Comparison of ENCODE assay signal across 8 mouse cellular contexts in the genomic region with DNA sequence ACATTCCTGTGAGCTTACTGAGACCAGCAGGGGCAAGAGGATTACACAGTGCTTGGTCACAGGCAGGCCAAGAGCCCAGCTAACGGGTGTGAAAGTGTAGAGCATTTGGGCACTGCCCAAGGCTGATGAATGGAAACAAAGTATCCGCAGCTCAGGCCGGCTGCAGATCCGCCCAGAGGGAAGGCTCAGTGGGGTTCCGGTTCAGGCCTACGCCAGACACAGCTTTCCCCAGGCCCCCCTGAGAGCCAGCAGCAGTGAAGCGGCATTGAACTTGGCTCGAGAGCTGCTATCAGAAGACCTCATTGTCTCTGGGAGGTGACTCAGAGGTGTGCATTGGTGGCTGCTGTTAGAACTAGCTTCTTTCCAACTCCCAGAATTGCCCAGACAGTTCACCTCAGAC. TPM values are rescaled to one million over a fixed set of nuclear protein-coding genes. Genes with fewer than 3 reads are reported as not detected.
DNase-seq lines count a peak whose midpoint lies in the region; ATAC-seq lines count a peak whose summit lies in the region.

No protein-coding gene starts in this region.

- no peak for ATAC-seq in heart, embryonic 11.5 days (replicated peaks; ENCODE audit: insufficient number of reproducible peaks, low FRiP score, low TSS enrichment)
- no peak for ATAC-seq in liver, embryonic 16.5 days (ENCODE audit: low read depth)
- ATAC-seq in megakaryocyte progenitor cell, adult 5-6 weeks (replicated peaks; ENCODE audit: poor library complexity), result no peak

- peaks cover 13% of the 10 kb centered on the region for H3K4me1 ChIP-seq in heart, embryonic 11.5 days (ENCODE audit: control insufficient read depth, insufficient read depth, low read length)
- peaks cover 39% of the 10 kb centered on the region for H3K4me1 ChIP-seq in liver, embryonic 16.5 days (ENCODE audit: control insufficient read depth, low read depth, low read length)

- 0 out of 2 replicates have a peak overlapping the region, but pooled peaks have one; percentile 3 for H3K4me3 ChIP-seq in heart, embryonic 11.5 days (ENCODE audit: low read depth, low read length)
- 0 out of 2 replicates have a peak overlapping the region, but pooled peaks have one; percentile 9 for H3K4me3 ChIP-seq in liver, embryonic 16.5 days (ENCODE audit: low read depth, low read length)

- peak overlapping the region; percentile 34; the same call in 1 of the 2 replicates for H3K9ac ChIP-seq in heart, embryonic 11.5 days (ENCODE audit: low read depth, low read length)
- H3K9ac ChIP-seq in liver, embryonic 16.5 days (ENCODE audit: low read depth, low read length), result peak overlapping the region; percentile 20; the same call in 1 of the 2 replicates

- H3K4me2 ChIP-seq in heart, embryonic 11.5 days, result peak overlapping the region; percentile 27
- H3K4me2 ChIP-seq in liver, embryonic 16.5 days (ENCODE audit: low read depth, low read length), result peak overlapping the region; percentile 41

- H3K27me3 ChIP-seq in heart, embryonic 11.5 days (ENCODE audit: control insufficient read depth, insufficient read depth, low read length), result no peaks in the 10 kb centered on the region
- H3K27me3 ChIP-seq in liver, embryonic 16.5 days (ENCODE audit: control insufficient read depth, insufficient read depth, low read depth, low read length), result no peaks in the 10 kb centered on the region

- peak; percentile 17 for DNase-seq in ovary, postnatal 36 days (ENCODE audit: low spot score)
- no peak for DNase-seq in ovary, postnatal 14 days (ENCODE audit: low spot score)
- DNase-seq in cerebellum, postnatal 14 days, result peak; percentile 53 to 69
- DNase-seq in testis, postnatal 14 days (ENCODE audit: low spot score), result peak; percentile 87
- DNase-seq in thymus, postnatal 14 days, result no peak

- no peak overlapping the region for H3K27ac ChIP-seq in heart, embryonic 11.5 days (ENCODE audit: low read depth, low read length)
- peak overlapping the region; percentile 51 for H3K27ac ChIP-seq in liver, embryonic 16.5 days (ENCODE audit: low read length)

- 24% methylated on average over 8 of the region's 8 CpGs for WGBS in heart, embryonic 11.5 days (ENCODE audit: insufficient replicate concordance)
- WGBS in liver, embryonic 16.5 days (ENCODE audit: insufficient replicate concordance), result 63% methylated on average over 8 of the region's 8 CpGs

- H3K9me3 ChIP-seq in heart, embryonic 11.5 days (replicated peaks; ENCODE audit: control insufficient read depth, low read length), result no peaks in the 10 kb centered on the region
- no peaks in the 10 kb centered on the region for H3K9me3 ChIP-seq in liver, embryonic 16.5 days (replicated peaks; ENCODE audit: control insufficient read depth, low read length)

- no peaks in the 10 kb centered on the region for H3K36me3 ChIP-seq in heart, embryonic 11.5 days (ENCODE audit: control insufficient read depth, insufficient read depth, low read length)
- H3K36me3 ChIP-seq in liver, embryonic 16.5 days (ENCODE audit: control insufficient read depth, insufficient read depth), result no peaks in the 10 kb centered on the region

RNA-seq across cellular contexts. Expression of a gene that starts 2.5 kb away (rescaled TPM):
- polyA plus RNA-seq in heart, embryonic 11.5 days (2014; fragmentation: Nextera tagmentation; extraction: Ambion mirVana), result 38.6 and 39.5 TPM in 2 replicates
- polyA plus RNA-seq in liver, embryonic 16.5 days (2015; fragmentation: Nextera tagmentation; extraction: Ambion mirVana), result 30.8 and 33.2 TPM in 2 replicates
- 4.2 and 6.1 TPM in 2 replicates for total RNA-seq in megakaryocyte progenitor cell, adult 5-6 weeks (2015)
- total RNA-seq in megakaryocyte progenitor cell, adult 5-6 weeks (2017), result 11.0 and 13.1 TPM in 2 replicates

RNA-seq across cellular contexts. Expression of a gene that starts 12.9 kb away (rescaled TPM):
- 61.1 and 73.8 TPM in 2 replicates for polyA plus RNA-seq in heart, embryonic 11.5 days (2014; fragmentation: Nextera tagmentation; extraction: Ambion mirVana)
- polyA plus RNA-seq in liver, embryonic 16.5 days (2015; fragmentation: Nextera tagmentation; extraction: Ambion mirVana), result 28.9 and 29.9 TPM in 2 replicates
- total RNA-seq in megakaryocyte progenitor cell, adult 5-6 weeks (2015), result 40.8 and 43.9 TPM in 2 replicates
- total RNA-seq in megakaryocyte progenitor cell, adult 5-6 weeks (2017), result 37.4 and 38.6 TPM in 2 replicates

RNA-seq across cellular contexts. Expression of a gene that starts 18.7 kb away (rescaled TPM):
- 225 and 241 TPM in 2 replicates for polyA plus RNA-seq in heart, embryonic 11.5 days (2014; fragmentation: Nextera tagmentation; extraction: Ambion mirVana)
- polyA plus RNA-seq in liver, embryonic 16.5 days (2015; fragmentation: Nextera tagmentation; extraction: Ambion mirVana), result 102 and 108 TPM in 2 replicates
- total RNA-seq in megakaryocyte progenitor cell, adult 5-6 weeks (2015), result 101 and 120 TPM in 2 replicates
- 51.6 and 87.6 TPM in 2 replicates for total RNA-seq in megakaryocyte progenitor cell, adult 5-6 weeks (2017)

RNA-seq across cellular contexts. Expression of a gene that starts 18.8 kb away (rescaled TPM):
- polyA plus RNA-seq in heart, embryonic 11.5 days (2014; fragmentation: Nextera tagmentation; extraction: Ambion mirVana), result 61.8 and 65.6 TPM in 2 replicates
- 37.9 and 41.0 TPM in 2 replicates for polyA plus RNA-seq in liver, embryonic 16.5 days (2015; fragmentation: Nextera tagmentation; extraction: Ambion mirVana)
- 54.2 and 59.3 TPM in 2 replicates for total RNA-seq in megakaryocyte progenitor cell, adult 5-6 weeks (2015)
- 69.7 and 104 TPM in 2 replicates for total RNA-seq in megakaryocyte progenitor cell, adult 5-6 weeks (2017)

RNA-seq across cellular contexts. Expression of a gene that starts 33.9 kb away (rescaled TPM):
- polyA plus RNA-seq in heart, embryonic 11.5 days (2014; fragmentation: Nextera tagmentation; extraction: Ambion mirVana), result 17.6 and 18.4 TPM in 2 replicates
- 7.6 and 8.4 TPM in 2 replicates for polyA plus RNA-seq in liver, embryonic 16.5 days (2015; fragmentation: Nextera tagmentation; extraction: Ambion mirVana)
- 9.7 and 15.7 TPM in 2 replicates for total RNA-seq in megakaryocyte progenitor cell, adult 5-6 weeks (2015)
- 9.5 and 14.0 TPM in 2 replicates for total RNA-seq in megakaryocyte progenitor cell, adult 5-6 weeks (2017)

Comparison
In these comparisons a context has a peak if more than half of its experiments do, and no peak if none do; other contexts are left out.
1. DNase-seq: peak in ovary, postnatal 36 days (single experiment), cerebellum, postnatal 14 days (2 of 2) and testis, postnatal 14 days (single experiment); none in ovary, postnatal 14 days (single experiment) and thymus, postnatal 14 days (single experiment).